Mouse (Mus musculus): Measurements from ENCODE around the gene Pgm3.
A peak's percentile ranks its signal among the peaks of the same experiment; 100 is the strongest.

Gene Pgm3

GRCm38 (mm10) chr9:86570261-86570890, 1.3 kb downstream of the Pgm3 start:
- DNase-seq (ENCODE audit: low read depth, low spot score) = no peak

DNA sequence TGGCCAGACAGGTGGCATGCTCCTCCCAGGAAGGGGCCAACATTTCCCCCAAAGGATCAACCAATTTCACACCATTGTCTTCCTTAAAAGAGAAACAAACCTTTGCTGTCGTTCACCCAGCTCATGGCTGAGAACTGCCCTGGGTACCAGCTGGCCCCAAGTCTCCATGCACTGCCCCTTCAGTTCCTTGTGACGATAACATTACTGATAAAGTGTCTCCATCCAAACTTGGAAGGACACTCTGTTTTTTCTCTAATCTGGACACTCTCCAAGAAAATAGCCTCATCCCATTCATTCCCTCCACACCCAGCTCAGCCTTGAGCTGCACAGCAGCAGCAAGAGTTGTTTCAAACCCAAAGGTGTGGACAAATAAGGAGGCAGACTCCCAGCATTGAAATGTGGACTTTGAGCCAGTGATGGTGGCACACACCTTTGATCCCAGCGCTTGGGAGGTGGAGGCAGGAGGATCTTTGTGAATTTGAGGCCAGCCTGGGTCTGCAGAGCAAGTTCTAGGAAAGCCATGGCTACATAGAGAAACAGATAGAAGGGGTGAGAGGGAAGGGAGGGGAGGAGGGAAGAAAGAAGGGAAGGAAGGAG, 2.2 kb downstream of the Pgm3 start:
- DNase-seq (ENCODE audit: low read depth, low spot score) = no peak

GRCm38 (mm10) chr9:86560543-86560942, 11.1 kb downstream of the Pgm3 start:
- no peak for DNase-seq (ENCODE audit: low read depth, low spot score)

DNA sequence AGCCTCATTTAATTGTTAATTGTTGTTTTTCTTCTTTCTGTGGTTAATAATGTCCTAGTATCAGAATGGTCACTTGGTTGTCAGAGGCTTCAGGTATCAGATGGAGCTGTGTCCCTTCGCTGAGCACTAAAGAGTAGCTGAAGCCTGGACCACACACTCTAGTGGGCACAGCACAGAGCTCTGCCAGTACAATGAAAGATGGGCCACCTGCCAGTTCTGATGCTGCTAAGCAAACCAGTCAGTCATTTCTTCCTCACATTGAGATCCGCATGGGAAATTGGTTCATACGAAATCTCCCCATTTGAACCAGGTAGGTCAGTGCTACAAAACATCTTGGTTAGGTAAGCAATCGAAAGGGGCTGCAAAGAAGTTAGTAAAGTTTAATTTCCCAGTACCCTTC, 17.0 kb downstream of the Pgm3 start:
- peak; percentile 46 for DNase-seq (ENCODE audit: low read depth, low spot score)

GRCm38 (mm10) chr9:86553886-86554285, 17.8 kb downstream of the Pgm3 start:
- peak; percentile 25 for DNase-seq (ENCODE audit: low read depth, low spot score)

- DNase-seq (ENCODE audit: low read depth, low spot score) = no peak
Measured at GRCm38 (mm10) chr9:86550717-86551116, 20.9 kb downstream of the Pgm3 start.

DNA sequence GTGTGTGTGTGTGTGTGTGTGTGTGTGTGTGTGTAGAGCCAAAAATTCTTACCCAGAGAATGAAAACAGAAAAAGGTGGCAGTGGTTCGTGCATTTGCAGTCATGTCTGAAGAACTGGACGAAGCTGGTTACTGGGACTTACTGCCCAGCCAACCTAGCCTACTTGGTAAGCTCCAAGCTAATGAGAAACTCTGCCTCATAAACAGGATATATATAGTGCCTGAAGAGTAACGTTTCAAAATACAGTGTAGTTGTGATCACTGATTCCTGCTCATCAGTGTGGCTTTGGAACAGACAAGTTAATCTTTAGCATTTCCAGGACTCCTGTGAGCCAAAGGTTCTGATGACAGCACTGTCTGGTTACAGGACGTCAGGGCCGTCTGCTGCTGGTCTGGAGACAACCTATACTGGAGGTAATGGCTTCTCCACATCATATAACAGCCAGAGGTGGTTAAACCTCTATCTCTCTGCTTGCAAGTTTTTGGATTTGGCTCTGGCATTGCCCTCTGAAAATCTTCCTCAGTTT, 21.9 kb downstream of the Pgm3 start:
- DNase-seq (ENCODE audit: low read depth, low spot score) = no peak

- no peak for DNase-seq (ENCODE audit: low read depth, low spot score)
Measured at GRCm38 (mm10) chr9:86544559-86544958, 27.1 kb downstream of the Pgm3 start.

- peak; percentile 34 for DNase-seq (ENCODE audit: low read depth, low spot score)
Measured at GRCm38 (mm10) chr9:86543451-86543850, 28.2 kb downstream of the Pgm3 start.

GRCm38 (mm10) chr9:86534071-86534470, 37.6 kb downstream of the Pgm3 start:
- DNase-seq (ENCODE audit: low read depth, low spot score) = no peak

GRCm38 (mm10) chr9:86525600-86525999, 46.0 kb downstream of the Pgm3 start:
- DNase-seq (ENCODE audit: low read depth, low spot score) = no peak

DNA sequence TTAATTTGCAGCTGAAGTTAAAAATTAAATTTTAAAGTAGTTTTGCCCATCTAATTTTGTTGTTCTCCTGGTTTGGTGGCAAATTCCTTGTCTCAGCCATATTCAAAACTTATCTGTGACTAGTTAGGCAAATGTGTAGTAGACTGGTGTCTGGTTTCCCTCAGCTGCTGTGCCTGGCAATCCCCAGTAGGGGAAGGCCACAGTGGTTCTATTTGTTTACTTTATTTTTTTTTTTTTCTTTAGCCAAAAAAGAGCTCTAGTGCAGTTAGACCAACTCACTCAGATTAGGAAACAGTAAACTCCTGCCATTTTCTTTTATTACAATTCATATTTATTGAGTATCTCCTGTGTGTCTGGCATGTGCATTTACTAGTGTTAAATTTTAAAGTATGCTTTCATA, 49.3 kb downstream of the Pgm3 start:
- no peak for DNase-seq (ENCODE audit: low read depth, low spot score)

- DNase-seq (ENCODE audit: low read depth, low spot score) = no peak
Measured at GRCm38 (mm10) chr9:86514798-86515197, 56.8 kb downstream of the Pgm3 start.

GRCm38 (mm10) chr9:86514390-86514789, 57.3 kb downstream of the Pgm3 start:
- DNase-seq (ENCODE audit: low read depth, low spot score) = no peak

- DNase-seq (ENCODE audit: low read depth, low spot score) = no peak
Measured at GRCm38 (mm10) chr9:86513733-86514132, 57.9 kb downstream of the Pgm3 start.

GRCm38 (mm10) chr9:86507437-86507836, 64.2 kb downstream of the Pgm3 start:
- no peak for DNase-seq (ENCODE audit: low read depth, low spot score)
